Mouse (Mus musculus) stomach, postnatal 0 days (tissue): Measurements from ENCODE around the gene Cisd1.
A peak's percentile ranks its signal among the peaks of the same experiment; 100 is the strongest.

ENCODE experiments used
- CTCF ChIP-seq: IDR thresholded peaks from 2 replicates; pipeline ENCODE4 v1.5.1; 2016; ENCODE audit warnings: antibody characterized with exemption, low read depth, mild to moderate bottlenecking, moderate library complexity
- EP300 ChIP-seq: optimal IDR thresholded peaks from 2 replicates; pipeline ENCODE3; 2016; ENCODE audit warnings: antibody characterized with exemption

GRCm38 (mm10) chr10:71332376-71332775 lies 12.4 kb downstream of the Cisd1 start:
- TF ChIP-seq CTCF (peak; percentile 58), EP300 (no peak)
